Mouse (Mus musculus): ENCODE results near the gene Gstcd. TPM values are rescaled to one million over a fixed set of nuclear protein-coding genes. Genes with fewer than 3 reads are reported as not detected.

Gene Gstcd
- polyA plus RNA-seq (2017; shearing (Covaris generic)) = 1 to 10 TPM; 2.7 to 5.6 TPM

DNA sequence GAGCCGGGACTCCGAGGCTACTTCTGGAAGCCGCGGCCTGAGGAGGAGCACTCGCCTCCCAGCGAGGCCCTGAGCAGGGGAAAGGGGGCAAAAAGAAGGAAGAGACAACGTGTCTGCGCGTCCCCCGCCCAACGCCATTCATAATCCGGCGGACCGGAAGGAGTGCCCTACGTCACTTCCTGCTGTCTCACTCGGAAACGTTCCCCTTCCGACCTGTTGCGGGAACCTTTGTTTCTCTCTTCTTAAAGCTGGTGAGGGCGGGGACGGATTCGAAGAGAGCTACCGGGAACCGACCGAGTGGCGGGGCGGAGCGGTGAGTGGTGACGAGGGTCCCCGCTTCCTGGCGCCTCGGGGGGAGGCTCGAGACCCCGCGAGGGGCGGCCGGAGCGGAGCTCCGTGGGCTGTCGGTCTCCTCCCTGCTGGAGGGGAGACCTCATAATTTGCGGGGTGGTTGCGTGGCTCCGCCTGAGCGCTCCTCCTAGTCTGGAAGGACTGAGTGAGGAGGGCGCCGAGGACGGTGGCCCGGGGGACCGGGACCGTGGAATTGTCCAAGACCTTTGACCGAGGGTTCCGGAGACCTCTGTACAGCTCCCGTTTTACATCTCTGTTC lies at the start of gene Gstcd, which contains the start of gene Ints12:
Gene Gstcd (minus strand): TSS at position 370 of the 610 bp plus-strand sequence.
Gene Ints12 (plus strand): TSS at position 177 of the 610 bp plus-strand sequence.

GRCm38 (mm10) chr3:132949791-132950528 lies 141.9 kb downstream of the Gstcd start, which contains the start of gene Npnt:
Gene Npnt, minus strand, starts transcription at chr3:132950291.

Other genes starting within 250 kb of the Gstcd start
- gene Npnt, start 141.7 kb downstream of the Gstcd start, polyA plus RNA-seq (2017; shearing (Covaris generic)) = 1 to 10 TPM in 1 of 2 experiments, under 1 TPM in 1; 0.54 to 2.2 TPM
- gene Ints12, start 193 bp downstream of the Gstcd start, polyA plus RNA-seq (2017; shearing (Covaris generic)) = 10 to 100 TPM; 10.1 to 16.3 TPM
- gene Arhgef38, start 142.9 kb upstream of the Gstcd start, polyA plus RNA-seq (2017; shearing (Covaris generic)) = under 1 TPM in 1 of 2 experiments, not detected in 1; 0.53 TPM
- gene Ppa2, start 218.1 kb upstream of the Gstcd start, polyA plus RNA-seq (2017; shearing (Covaris generic)) = 10 to 100 TPM; 40.8 to 45.7 TPM

Data from inflammation-experienced regulatory T-cells (primary cell).